Mouse (Mus musculus): Measurements from ENCODE around the gene Pif1.

DNA sequence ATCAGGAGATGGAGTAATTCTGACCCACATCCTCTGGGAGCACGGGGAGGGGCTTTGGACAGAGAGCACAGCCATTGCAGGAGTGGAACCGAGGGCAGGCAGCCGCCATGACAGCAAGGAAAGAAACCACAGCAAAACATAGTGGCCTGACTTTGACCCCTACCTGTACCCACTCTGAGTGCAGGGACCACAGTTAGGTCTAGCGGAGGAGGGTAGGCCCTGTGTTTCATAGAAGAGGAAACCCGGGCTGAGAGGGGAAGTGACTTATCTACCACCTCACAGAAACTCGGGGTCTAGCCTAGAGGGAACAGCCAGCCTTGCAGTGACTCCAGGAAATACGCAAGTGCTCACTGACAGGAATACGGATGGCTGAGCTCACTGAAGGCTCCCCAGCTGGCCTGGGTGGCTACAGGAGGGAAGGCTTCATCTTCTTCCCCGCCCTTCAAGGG, 8.1 kb upstream of the Pif1 start:
- TF ChIP-seq CTCF (conservative IDR thresholded peaks at IDR 0.05; ENCODE audit: insufficient read depth, insufficient read length, low read depth, low read length) (no peak), POLR2A (IDR thresholded peaks at IDR 0.05; ENCODE audit: low read depth, low read length) (no peak)
